Mouse (Mus musculus) hindbrain, postnatal 0 days (tissue): ENCODE results near the gene Gm26965. TPM values are rescaled to one million over a fixed set of nuclear protein-coding genes. Genes with fewer than 3 reads are reported as not detected.

Experiments
- ATAC-seq: fragments of 200-750 bp; cut with Nextera tagmentation; 2 replicates; pipeline ENCODE4 v1.8.0; 2017; ENCODE audit warnings: mild to moderate bottlenecking, moderate TSS enrichment, moderate library complexity
- DNase-seq: peaks from one replicate; pipeline ENCODE4 v3.0.0-alpha.2; 2015; ENCODE audit warnings: low spot score
- H3K27ac ChIP-seq: fragments of 300-500 bp; sonication (generic); 2 replicates; pipeline ENCODE4 v1.5.1; 2014; ENCODE audit warnings: mild to moderate bottlenecking
- H3K27me3 ChIP-seq: fragments of 300-500 bp; sonication (generic); 2 replicates; pipeline ENCODE4 v1.6.1; 2014; ENCODE audit warnings: low read length, mixed read lengths; ENCODE audit not compliant: insufficient read depth
- H3K36me3 ChIP-seq: fragments of 300-500 bp; sonication (generic); 2 replicates; pipeline ENCODE4 v1.6.1; 2014; ENCODE audit warnings: low read length, mixed read lengths; ENCODE audit not compliant: insufficient read depth
- H3K4me1 ChIP-seq: fragments of 300-500 bp; sonication (generic); 2 replicates; pipeline ENCODE4 v1.6.1; 2014; ENCODE audit warnings: antibody characterized with exemption, low read length, mixed read lengths; ENCODE audit not compliant: insufficient read depth
- H3K4me2 ChIP-seq: fragments of 300-500 bp; sonication (generic); 2 replicates; pipeline ENCODE4 v1.6.1; 2014; ENCODE audit warnings: low read depth, mild to moderate bottlenecking, low read length, moderate library complexity, mixed read lengths
- H3K4me3 ChIP-seq: fragments of 300-500 bp; sonication (generic); 2 replicates; pipeline ENCODE4 v1.5.1; 2014; ENCODE audit warnings: low read length
- H3K9ac ChIP-seq: fragments of 300-500 bp; sonication (generic); replicated peaks from 2 replicates; pipeline ENCODE4 v1.6.1; 2014; ENCODE audit warnings: mild to moderate bottlenecking, low read length, moderate library complexity, mixed read lengths
- H3K9me3 ChIP-seq: fragments of 300-500 bp; sonication (generic); 2 replicates; pipeline ENCODE4 v1.6.1; 2016; ENCODE audit warnings: low read length, mixed read lengths
- CTCF ChIP-seq: IDR thresholded peaks from 2 replicates; pipeline ENCODE4 v1.5.1; 2016; ENCODE audit warnings: antibody characterized with exemption, control low read depth, low read depth
- WGBS: fragments of 180-500 bp; shearing (Covaris S2); extraction: QIAGEN DNeasy Blood & Tissue Kit; methylation state at CpG from one replicate; pipeline ENCODE4 v1.1.7; 2014; 5-methylcytosine and 5-hydroxymethylcytosine counted together
- polyA plus RNA-seq: library from polyadenylated mRNA; unstranded; fragments of >200 nt; fragmentation: Nextera tagmentation; extraction: Ambion mirVana; gene quantifications from 2 replicates; pipeline ENCODE4 v1.2.1, GENCODE M21; 2015
- total RNA-seq: library from RNA; depleted of rRNA; stranded (reverse); fragments of >200 nt; gene quantifications from 2 replicates; pipeline ENCODE4 v1.2.3, GENCODE M21; 2014

Gene Gm26965
- total and polyA plus RNA-seq, 2 experiments from 2014 or later: not detected

- DNase-seq (no peak), ATAC-seq (0 out of 2 replicates have a peak, but pooled peaks have one; percentile 11)
- 83% methylated on average over 1 of the region's 1 CpGs for WGBS
- Histone ChIP-seq H3K4me2 (peak overlapping the region; percentile 90; the same call in 1 of the 2 replicates), H3K4me3 (peak overlapping the region; percentile 78; the same call in 1 of the 2 replicates), H3K9ac (no peak overlapping the region), H3K9me3 (no peaks in the 10 kb centered on the region), H3K4me1 (peaks cover 8% of the 10 kb centered on the region), H3K27me3 (no peaks in the 10 kb centered on the region), H3K27ac (no peak overlapping the region), H3K36me3 (no peaks in the 10 kb centered on the region)
- TF ChIP-seq CTCF: no peak
Observed at GRCm38 (mm10) chr13:67500908-67501307, 25.0 kb downstream of the Gm26965 start.

DNA sequence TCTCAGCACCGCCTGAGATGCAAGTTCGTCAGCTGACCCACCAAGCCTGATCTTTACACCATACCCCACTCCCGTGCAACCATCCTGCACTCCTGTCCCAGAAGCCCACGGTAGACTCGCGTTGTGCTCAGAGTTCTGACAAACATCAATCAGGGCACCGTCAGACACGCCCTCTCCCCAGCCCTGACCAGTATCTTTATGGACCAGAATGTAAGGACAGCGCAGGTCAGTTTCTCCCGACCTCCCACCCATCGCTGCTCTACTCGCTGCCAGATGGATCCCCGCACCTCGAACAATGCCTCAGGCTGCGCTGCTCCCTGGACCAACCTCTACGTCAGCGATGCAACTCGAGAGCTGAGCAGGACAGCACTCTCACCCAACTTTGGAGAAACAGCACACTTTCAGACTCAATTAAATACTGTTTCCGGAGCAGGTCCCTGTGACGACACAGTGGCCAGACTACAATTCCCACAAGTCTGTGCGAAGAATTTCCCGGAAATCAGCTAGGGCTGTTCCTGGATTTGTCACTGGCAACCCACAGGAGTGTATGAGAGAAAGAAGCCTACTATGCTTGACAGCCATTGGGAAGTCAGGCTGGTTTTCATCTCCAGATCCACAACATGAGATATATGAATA lies 25.7 kb downstream of the Gm26965 start, which contains the start of gene Zfp58:
Gene Zfp58 (minus strand): TSS at position 472 of the 636 bp plus-strand sequence.
- peak; percentile 97 for ATAC-seq
- Histone ChIP-seq H3K4me3 (peak within 1 kb of the TSS; percentile 78), H3K4me1 (peaks cover 8% of the 10 kb centered on the region), H3K9ac (peak within 1 kb of the TSS; percentile 59), H3K4me2 (peak within 1 kb of the TSS; percentile 90), H3K27me3 (no peaks in the 10 kb centered on the region), H3K27ac (no peak within 1 kb of the TSS; the same call in 1 of the 2 replicates), H3K9me3 (peaks cover under 1% of the 10 kb centered on the region; the same call in 1 of the 2 replicates), H3K36me3 (0 out of 2 replicates have a peak, but pooled peaks cover 1% of the 10 kb centered on the region)
- no peak for TF ChIP-seq CTCF
- peak; percentile 95 for DNase-seq
- WGBS: 2% methylated on average over 22 of the region's 22 CpGs

DNA sequence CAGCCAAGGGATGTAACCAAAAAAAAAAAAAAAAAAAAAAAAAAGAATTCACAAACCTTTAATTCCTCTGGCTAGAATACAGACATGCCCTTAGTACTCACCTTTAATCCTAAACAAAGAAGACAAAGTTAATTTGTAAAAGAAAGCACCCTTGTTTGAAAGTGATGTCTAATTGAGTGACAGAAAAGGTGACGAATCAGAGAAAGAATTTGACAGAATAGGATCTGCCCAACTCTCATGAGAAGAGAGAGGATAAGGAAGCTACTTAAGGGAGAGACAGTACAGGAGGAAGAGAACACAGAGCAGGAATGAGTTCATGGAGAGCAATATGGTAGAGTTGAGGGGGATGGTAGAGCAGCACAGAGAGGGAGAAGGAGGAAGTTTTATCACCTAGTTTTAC lies 30.3 kb downstream of the Gm26965 start:
- DNase-seq (no peak), ATAC-seq (no peak)
- Histone ChIP-seq H3K9ac (no peak overlapping the region), H3K4me1 (peaks cover 8% of the 10 kb centered on the region), H3K27ac (no peak overlapping the region), H3K4me3 (no peak overlapping the region), H3K36me3 (peaks cover 30% of the 10 kb centered on the region), H3K4me2 (no peak overlapping the region), H3K9me3 (peaks cover 16% of the 10 kb centered on the region), H3K27me3 (no peaks in the 10 kb centered on the region)
- 94% methylated on average over 1 of the region's 1 CpGs for WGBS
- no peak for TF ChIP-seq CTCF

GRCm38 (mm10) chr13:67484424-67484811 lies 41.5 kb downstream of the Gm26965 start:
- peak overlapping the region; percentile 64 for H3K4me3 ChIP-seq
- WGBS: 42% methylated on average over 8 of the region's 8 CpGs
- peak overlapping the region; percentile 54; the same call in 1 of the 2 replicates for H3K27ac ChIP-seq
- H3K4me1 ChIP-seq: no peaks in the 10 kb centered on the region
- H3K9ac ChIP-seq: peak overlapping the region; percentile 59
- H3K4me2 ChIP-seq: peak overlapping the region; percentile 67
- no peaks in the 10 kb centered on the region for H3K27me3 ChIP-seq
- DNase-seq: no peak
- no peak; the same call in none of the 2 replicates for ATAC-seq
- no peak for TF ChIP-seq CTCF
- no peaks in the 10 kb centered on the region for H3K36me3 ChIP-seq
- H3K9me3 ChIP-seq: no peaks in the 10 kb centered on the region

GRCm38 (mm10) chr13:67483625-67484423 lies 42.1 kb downstream of the Gm26965 start, which contains the start of gene Zfp874b:
Gene Zfp874b, minus strand, starts transcription at chr13:67484258.
- peak within 1 kb of the TSS; percentile 59 for H3K9ac ChIP-seq
- H3K36me3 ChIP-seq: no peaks in the 10 kb centered on the region
- peak within 1 kb of the TSS; percentile 54; the same call in 1 of the 2 replicates for H3K27ac ChIP-seq
- TF ChIP-seq CTCF: no peak
- H3K27me3 ChIP-seq: no peaks in the 10 kb centered on the region
- H3K4me1 ChIP-seq: no peaks in the 10 kb centered on the region
- H3K4me2 ChIP-seq: peak within 1 kb of the TSS; percentile 67
- ATAC-seq (peak; percentile 97), DNase-seq (peak; percentile 94)
- WGBS: 4% methylated on average over 20 of the region's 20 CpGs
- no peaks in the 10 kb centered on the region for H3K9me3 ChIP-seq
- peak within 1 kb of the TSS; percentile 64 for H3K4me3 ChIP-seq

DNA sequence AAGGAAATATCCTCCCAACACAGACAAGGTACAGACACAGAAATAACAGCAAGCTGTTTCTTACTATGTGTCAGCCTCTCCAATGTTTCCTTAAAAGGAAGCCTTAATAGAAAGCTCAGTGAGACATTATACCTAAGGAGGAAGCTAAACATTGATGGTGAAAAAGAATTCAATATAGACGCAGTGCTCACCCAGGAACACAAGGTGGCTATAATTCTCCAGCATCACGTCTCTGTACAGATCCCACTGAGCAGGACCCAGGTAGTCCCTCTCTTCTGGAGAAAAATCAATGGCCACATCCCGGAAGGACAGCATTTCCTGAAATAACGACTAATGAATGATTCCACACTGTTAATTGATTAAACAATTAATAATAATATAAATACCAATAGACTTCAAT lies 44.4 kb downstream of the Gm26965 start:
- Histone ChIP-seq H3K4me1 (no peaks in the 10 kb centered on the region), H3K9me3 (no peaks in the 10 kb centered on the region), H3K9ac (no peak overlapping the region), H3K27me3 (no peaks in the 10 kb centered on the region), H3K4me3 (no peak overlapping the region), H3K4me2 (no peak overlapping the region), H3K27ac (no peak overlapping the region), H3K36me3 (no peaks in the 10 kb centered on the region)
- no peak for TF ChIP-seq CTCF
- no peak for DNase-seq
- 61% methylated on average over 4 of the region's 4 CpGs for WGBS
- ATAC-seq: no peak
